ENCODE assay signal across 14 mouse cellular contexts in the genomic region with DNA sequence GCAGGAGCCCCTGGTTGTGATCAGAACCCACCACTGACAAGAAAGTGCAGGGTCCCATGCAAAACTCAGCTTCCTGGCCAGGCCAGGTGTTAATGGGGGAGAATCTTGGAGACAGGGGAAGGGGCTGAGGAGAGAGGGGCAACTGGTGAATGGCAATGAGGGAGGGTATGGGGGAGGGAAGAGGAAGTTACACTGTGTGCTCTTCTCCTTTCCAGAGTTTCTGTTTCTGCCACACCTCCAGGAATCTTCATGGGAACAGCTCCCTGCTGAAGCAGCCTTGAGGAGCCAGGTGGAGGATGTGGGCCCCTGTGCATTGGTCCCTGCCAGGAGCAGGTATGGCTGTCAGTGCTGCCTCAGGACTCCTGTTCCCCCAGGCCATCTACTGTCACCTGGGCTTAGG. TPM values are rescaled to one million over a fixed set of nuclear protein-coding genes. Genes with fewer than 3 reads are reported as not detected.
"Had no signal": no experiment of that assay in that cellular context is flagged by ENCODE, and none has a peak within 500 bp of the region (broad histone marks: within the 10 kb centered on the region; RNA-seq: fewer than 3 reads in every experiment).

No protein-coding gene starts in this region.

RNA-seq across cellular contexts. Expression of a gene that starts 33.7 kb away (rescaled TPM):
- total RNA-seq: heart, postnatal 10 days; heart, postnatal 14 days; heart, postnatal 25 days; heart, postnatal 36 days; hematopoietic stem cell, adult 5-6 weeks; hindbrain, postnatal 0 days; layer of hippocampus, adult 18-20 months; layer of hippocampus, adult 2 months; layer of hippocampus, adult 8-10 months; layer of hippocampus, postnatal 10 days; layer of hippocampus, postnatal 14 days; layer of hippocampus, postnatal 25 days; layer of hippocampus, postnatal 36 days; left cerebral cortex, adult 18-20 months had no signal

RNA-seq across cellular contexts. Expression of a gene that starts 55.0 kb away (rescaled TPM):
- total RNA-seq: hematopoietic stem cell, adult 5-6 weeks; hindbrain, postnatal 0 days; layer of hippocampus, adult 18-20 months; layer of hippocampus, adult 2 months; layer of hippocampus, adult 8-10 months; layer of hippocampus, postnatal 10 days; layer of hippocampus, postnatal 14 days; layer of hippocampus, postnatal 25 days; layer of hippocampus, postnatal 36 days; left cerebral cortex, adult 18-20 months had no signal
